In the genomic region with DNA sequence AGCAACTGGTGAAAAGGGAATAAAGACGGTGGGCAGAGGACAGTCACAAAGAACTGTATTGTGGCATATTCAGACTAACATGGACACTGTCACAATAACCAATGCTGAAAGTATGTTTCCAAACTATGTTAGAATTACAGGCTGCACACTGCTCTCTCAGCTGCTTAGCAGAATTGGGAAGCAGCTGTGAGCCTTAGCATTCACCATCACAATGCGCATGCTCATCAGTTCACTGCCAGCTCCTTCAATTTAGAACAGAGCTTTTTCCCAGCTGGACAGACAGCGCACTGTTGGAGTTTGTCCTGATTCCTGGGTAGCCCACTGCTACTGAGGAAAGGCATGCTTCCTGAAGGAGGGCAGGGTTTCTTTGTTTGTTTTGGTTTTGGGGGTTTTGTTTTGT, we compare ENCODE assay signal across 17 mouse cellular contexts.
DNase-seq lines count a peak whose midpoint lies in the region; ATAC-seq lines count a peak whose summit lies in the region.
"Had no signal": no experiment of that assay in that cellular context is flagged by ENCODE, and none has a peak within 500 bp of the region (broad histone marks: within the 10 kb centered on the region; RNA-seq: fewer than 3 reads in every experiment).

No protein-coding gene starts in this region.

- no peak overlapping the region for H3K27ac ChIP-seq in forebrain, embryonic 12.5 days
- H3K27ac ChIP-seq in forebrain, embryonic 11.5 days (ENCODE audit: low read depth, low read length): no peak overlapping the region
- H3K27ac ChIP-seq in forebrain, embryonic 15.5 days (replicated peaks): no peak overlapping the region
- H3K27ac ChIP-seq: kidney, embryonic 15.5 days; limb, embryonic 15.5 days; neural tube, embryonic 12.5 days had no signal

- no peaks in the 10 kb centered on the region for H3K36me3 ChIP-seq in forebrain, embryonic 12.5 days (replicated peaks)
- H3K36me3 ChIP-seq in forebrain, embryonic 11.5 days (ENCODE audit: control insufficient read depth, insufficient read depth, low read length): no peaks in the 10 kb centered on the region
- no peaks in the 10 kb centered on the region for H3K36me3 ChIP-seq in forebrain, embryonic 15.5 days
- H3K36me3 ChIP-seq: kidney, embryonic 15.5 days; limb, embryonic 15.5 days; neural tube, embryonic 12.5 days had no signal

- DNase-seq in forebrain, embryonic 11.5 days (ENCODE audit: low spot score): no peak
- peak; percentile 4 for DNase-seq in Muller cell, postnatal 12 days (ENCODE audit: inconsistent ontology term)
- DNase-seq in layer of hippocampus, postnatal 36 days: peak; percentile 7 to 22
- no peak for DNase-seq in kidney, adult 11 months
- no peak for DNase-seq in neural tube, embryonic 10.5 days (ENCODE audit: extremely low spot score, low spot score)
- no peak for DNase-seq in natural killer cell, adult 2 months (ENCODE audit: low spot score in 2 of 2)
- DNase-seq: adrenal gland, adult 8-10 months; cerebellum, adult 8-10 months; heart, postnatal 36 days; lung, postnatal 4 days; thymus, adult 2 months had no signal

- no peak overlapping the region for H3K4me3 ChIP-seq in forebrain, embryonic 12.5 days (replicated peaks)
- H3K4me3 ChIP-seq in forebrain, embryonic 11.5 days (ENCODE audit: low read depth, low read length): no peak overlapping the region
- H3K4me3 ChIP-seq in forebrain, embryonic 15.5 days: no peak overlapping the region
- H3K4me3 ChIP-seq: erythroblast, embryonic 14.5 days; kidney, embryonic 15.5 days; limb, embryonic 15.5 days; neural tube, embryonic 12.5 days had no signal

- 31% methylated on average over 3 of the region's 3 CpGs for WGBS in forebrain, embryonic 12.5 days
- WGBS in forebrain, embryonic 11.5 days: 55% methylated on average over 3 of the region's 3 CpGs
- 37% methylated on average over 3 of the region's 3 CpGs for WGBS in forebrain, embryonic 15.5 days

- no peak overlapping the region for H3K4me2 ChIP-seq in forebrain, embryonic 12.5 days
- no peak overlapping the region for H3K4me2 ChIP-seq in forebrain, embryonic 11.5 days (ENCODE audit: low read depth, low read length, severe bottlenecking)
- no peak overlapping the region for H3K4me2 ChIP-seq in forebrain, embryonic 15.5 days (replicated peaks)
- H3K4me2 ChIP-seq: kidney, embryonic 15.5 days; limb, embryonic 15.5 days; neural tube, embryonic 12.5 days had no signal

- ATAC-seq in forebrain, embryonic 12.5 days (ENCODE audit: low FRiP score): peak; percentile 64; the same call in 1 of the 2 replicates
- ATAC-seq in forebrain, embryonic 11.5 days (replicated peaks; ENCODE audit: low FRiP score): no peak; the same call in 1 of the 2 replicates
- ATAC-seq in forebrain, embryonic 15.5 days (replicated peaks): 0 out of 2 replicates have a peak, but pooled peaks have one; percentile 35

- H3K4me1 ChIP-seq in forebrain, embryonic 12.5 days: peaks cover 7% of the 10 kb centered on the region; the same call in 1 of the 2 replicates
- no peaks in the 10 kb centered on the region; the same call in 1 of the 2 replicates for H3K4me1 ChIP-seq in forebrain, embryonic 11.5 days (replicated peaks; ENCODE audit: control insufficient read depth, insufficient read depth, low read length)
- H3K4me1 ChIP-seq in forebrain, embryonic 15.5 days: peaks cover 7% of the 10 kb centered on the region; the same call in 1 of the 2 replicates
- H3K4me1 ChIP-seq: kidney, embryonic 15.5 days; limb, embryonic 15.5 days; neural tube, embryonic 12.5 days had no signal

- H3K9me3 ChIP-seq in forebrain, embryonic 12.5 days: no peaks in the 10 kb centered on the region
- no peaks in the 10 kb centered on the region for H3K9me3 ChIP-seq in forebrain, embryonic 11.5 days (ENCODE audit: control insufficient read depth, low read length)
- H3K9me3 ChIP-seq in forebrain, embryonic 15.5 days: no peaks in the 10 kb centered on the region
- H3K9me3 ChIP-seq: kidney, embryonic 15.5 days; limb, embryonic 15.5 days; neural tube, embryonic 12.5 days had no signal

- no peak overlapping the region for H3K9ac ChIP-seq in forebrain, embryonic 12.5 days
- H3K9ac ChIP-seq in forebrain, embryonic 11.5 days (ENCODE audit: low read length): no peak overlapping the region
- no peak overlapping the region for H3K9ac ChIP-seq in forebrain, embryonic 15.5 days (replicated peaks)
- H3K9ac ChIP-seq: kidney, embryonic 15.5 days; limb, embryonic 15.5 days; neural tube, embryonic 12.5 days had no signal

- no peaks in the 10 kb centered on the region for H3K27me3 ChIP-seq in forebrain, embryonic 12.5 days
- no peaks in the 10 kb centered on the region for H3K27me3 ChIP-seq in forebrain, embryonic 11.5 days (ENCODE audit: control insufficient read depth, insufficient read depth, low read length)
- H3K27me3 ChIP-seq in forebrain, embryonic 15.5 days: no peaks in the 10 kb centered on the region
- H3K27me3 ChIP-seq: kidney, embryonic 15.5 days; limb, embryonic 15.5 days; neural tube, embryonic 12.5 days had no signal

Comparison
In these comparisons a context has a peak if more than half of its experiments do, and no peak if none do; other contexts are left out.
1. DNase-seq: peak in Muller cell, postnatal 12 days (single experiment) and layer of hippocampus, postnatal 36 days (2 of 2); none in forebrain, embryonic 11.5 days (single experiment), kidney, adult 11 months (single experiment), neural tube, embryonic 10.5 days (single experiment) and natural killer cell, adult 2 months (0 of 2).